ENCODE assay signal across 37 mouse cellular contexts in genomic region chr10:41274871-41275270, GRCm38 (mm10). TPM values are rescaled to one million over a fixed set of nuclear protein-coding genes. Genes with fewer than 3 reads are reported as not detected.
"Had no signal": no experiment of that assay in that cellular context is flagged by ENCODE, and none has a peak within 500 bp of the region (broad histone marks: within the 10 kb centered on the region; RNA-seq: fewer than 3 reads in every experiment).

No protein-coding gene starts in this region.

- H3K4me2 ChIP-seq: heart, embryonic 13.5 days; heart, embryonic 15.5 days; hindbrain, embryonic 12.5 days; hindbrain, embryonic 13.5 days; hindbrain, embryonic 14.5 days; hindbrain, embryonic 15.5 days; intestine, embryonic 15.5 days; kidney, embryonic 15.5 days had no signal

- H3K4me3 ChIP-seq: heart, embryonic 13.5 days; heart, embryonic 15.5 days; hindbrain, embryonic 10.5 days; hindbrain, embryonic 12.5 days; hindbrain, embryonic 13.5 days; hindbrain, embryonic 15.5 days; intestine, embryonic 15.5 days; kidney, embryonic 15.5 days; layer of hippocampus, adult 2 months; left cerebral cortex, adult 2 months had no signal

- DNase-seq: heart, postnatal 10 days; heart, postnatal 14 days; heart, postnatal 36 days; heart, postnatal 4 days; kidney, adult 11 months; kidney, adult 18-20 months; kidney, adult 2 months; kidney, adult 8-10 months; kidney, adult 9 months; kidney, postnatal 10 days; kidney, postnatal 14 days; kidney, postnatal 25 days; kidney, postnatal 36 days; kidney, postnatal 4 days; layer of hippocampus, adult 9-11 months; layer of hippocampus, postnatal 36 days had no signal

- H3K9ac ChIP-seq: heart, embryonic 13.5 days; heart, embryonic 15.5 days; hindbrain, embryonic 12.5 days; hindbrain, embryonic 13.5 days; hindbrain, embryonic 14.5 days; hindbrain, embryonic 15.5 days; intestine, embryonic 15.5 days; kidney, embryonic 15.5 days had no signal

- H3K27me3 ChIP-seq: heart, embryonic 13.5 days; heart, embryonic 15.5 days; hindbrain, embryonic 12.5 days; hindbrain, embryonic 13.5 days; hindbrain, embryonic 15.5 days; intestine, embryonic 15.5 days; kidney, embryonic 15.5 days had no signal

- H3K27ac ChIP-seq: heart, embryonic 13.5 days; heart, embryonic 15.5 days; hindbrain, embryonic 10.5 days; hindbrain, embryonic 12.5 days; hindbrain, embryonic 13.5 days; hindbrain, embryonic 14.5 days; hindbrain, embryonic 15.5 days; hindbrain, postnatal 0 days; intestine, embryonic 15.5 days; kidney, embryonic 15.5 days; kidney, postnatal 0 days; layer of hippocampus, adult 2 months; left cerebral cortex, adult 2 months had no signal

- H3K9me3 ChIP-seq: heart, embryonic 13.5 days; heart, embryonic 15.5 days; hindbrain, embryonic 10.5 days; hindbrain, embryonic 12.5 days; hindbrain, embryonic 13.5 days; hindbrain, embryonic 15.5 days; intestine, embryonic 15.5 days; kidney, embryonic 15.5 days had no signal

- H3K36me3 ChIP-seq: hindbrain, embryonic 10.5 days; hindbrain, embryonic 15.5 days; intestine, embryonic 15.5 days; kidney, embryonic 15.5 days had no signal

- H3K4me1 ChIP-seq: heart, embryonic 13.5 days; hindbrain, embryonic 10.5 days; hindbrain, embryonic 12.5 days; kidney, embryonic 15.5 days had no signal

- ATAC-seq: hindbrain, embryonic 16.5 days; hindbrain, postnatal 0 days; inflammation-experienced regulatory T-cells, adult 6 months; intestine, embryonic 15.5 days; intestine, embryonic 16.5 days; intestine, postnatal 0 days had no signal

RNA-seq across cellular contexts. Expression of gene Ak9, which starts 28.9 kb away (rescaled TPM):
- total RNA-seq: heart, postnatal 10 days; heart, postnatal 25 days; heart, postnatal 36 days; hematopoietic stem cell, adult 5-6 weeks had no signal
- polyA plus RNA-seq: intestine, embryonic 15.5 days; intestine, postnatal 0 days; kidney, embryonic 14.5 days; large intestine, adult 2 months had no signal
